ENCODE assay signal across 8 mouse cellular contexts in genomic region chr10:106585476-106586080, GRCm38 (mm10).
A peak's percentile ranks its signal among the peaks of the same experiment; 100 is the strongest.
DNase-seq lines count a peak whose midpoint lies in the region; ATAC-seq and TF ChIP-seq lines count a peak whose summit lies in the region.

No protein-coding gene starts in this region.

- H3K4me2 ChIP-seq in kidney, embryonic 14.5 days (replicated peaks; ENCODE audit: low read depth, low read length): no peak overlapping the region
- H3K4me2 ChIP-seq in heart, postnatal 0 days (ENCODE audit: low read depth, low read length): peak overlapping the region; percentile 15; the same call in 1 of the 2 replicates
- no peak overlapping the region for H3K4me2 ChIP-seq in limb, embryonic 13.5 days (replicated peaks)

- no peak overlapping the region for H3K9ac ChIP-seq in kidney, embryonic 14.5 days (ENCODE audit: low read depth, low read length)
- no peak overlapping the region for H3K9ac ChIP-seq in ES-Bruce4 (ENCODE audit: low read depth, poor library complexity, severe bottlenecking)
- H3K9ac ChIP-seq in heart, postnatal 0 days (replicated peaks; ENCODE audit: low read depth, low read length): no peak overlapping the region
- H3K9ac ChIP-seq in limb, embryonic 13.5 days: no peak overlapping the region

- no peak overlapping the region for H3K27ac ChIP-seq in kidney, embryonic 14.5 days (ENCODE audit: low read depth, low read length)
- H3K27ac ChIP-seq in ES-Bruce4 (ENCODE audit: insufficient read depth, low read length): no peak overlapping the region
- H3K27ac ChIP-seq in heart, postnatal 0 days (ENCODE audit: low read depth): no peak overlapping the region
- H3K27ac ChIP-seq in limb, embryonic 13.5 days: no peak overlapping the region

- TF ChIP-seq POLR2A in ES-Bruce4 (IDR thresholded peaks at IDR 0.05; ENCODE audit: insufficient read depth, low read length): no peak

- TF ChIP-seq CTCF in ES-Bruce4 (IDR thresholded peaks at IDR 0.05; ENCODE audit: low read depth, low read length): peak; percentile 8
- TF ChIP-seq CTCF in heart, postnatal 0 days (IDR thresholded peaks at IDR 0.05; ENCODE audit: low read depth): peak; percentile 75

- 5% methylated on average over 4 of the region's 4 CpGs for WGBS in kidney, embryonic 14.5 days
- WGBS in heart, postnatal 0 days: 4% methylated on average over 4 of the region's 4 CpGs
- 3% methylated on average over 4 of the region's 4 CpGs for whole genome bisulfite sequencing in limb, embryonic 13.5 days

- TF ChIP-seq EP300 in ES-Bruce4 (IDR thresholded peaks at IDR 0.05; ENCODE audit: insufficient read depth, low read depth, low read length): no peak
- no peak for TF ChIP-seq EP300 in heart, postnatal 0 days (IDR thresholded peaks at IDR 0.05; ENCODE audit: low read depth)

- ATAC-seq in kidney, embryonic 14.5 days (ENCODE audit: low FRiP score, low TSS enrichment): no peak
- ATAC-seq in heart, postnatal 0 days (ENCODE audit: insufficient read depth, low read depth): no peak
- peak; percentile 54; the same call in 1 of the 2 replicates for ATAC-seq in limb, embryonic 13.5 days (ENCODE audit: low FRiP score, low read depth)

- H3K4me1 ChIP-seq in kidney, embryonic 14.5 days (ENCODE audit: control insufficient read depth, insufficient read depth, low read length): no peaks in the 10 kb centered on the region
- H3K4me1 ChIP-seq in ES-Bruce4 (ENCODE audit: control insufficient read depth, insufficient read depth, low read length): no peaks in the 10 kb centered on the region
- H3K4me1 ChIP-seq in heart, postnatal 0 days (ENCODE audit: control insufficient read depth, insufficient read depth): 0 out of 2 replicates have a peak, but pooled peaks cover 7% of the 10 kb centered on the region
- H3K4me1 ChIP-seq in limb, embryonic 13.5 days: no peaks in the 10 kb centered on the region

- H3K9me3 ChIP-seq in kidney, embryonic 14.5 days (ENCODE audit: control insufficient read depth, low read length): no peaks in the 10 kb centered on the region
- no peaks in the 10 kb centered on the region for H3K9me3 ChIP-seq in ES-Bruce4 (replicated peaks; ENCODE audit: control insufficient read depth, insufficient read depth, low read length, poor library complexity, severe bottlenecking)
- no peaks in the 10 kb centered on the region for H3K9me3 ChIP-seq in heart, postnatal 0 days (replicated peaks; ENCODE audit: control insufficient read depth, low read length)
- H3K9me3 ChIP-seq in limb, embryonic 13.5 days: no peaks in the 10 kb centered on the region

- H3K27me3 ChIP-seq in kidney, embryonic 14.5 days (ENCODE audit: control insufficient read depth, insufficient read depth, low read length): no peaks in the 10 kb centered on the region
- no peaks in the 10 kb centered on the region for H3K27me3 ChIP-seq in ES-Bruce4 (ENCODE audit: control insufficient read depth, insufficient read depth, low read length, poor library complexity, severe bottlenecking)
- no peaks in the 10 kb centered on the region for H3K27me3 ChIP-seq in heart, postnatal 0 days (ENCODE audit: control insufficient read depth, insufficient read depth, low read length)
- no peaks in the 10 kb centered on the region for H3K27me3 ChIP-seq in limb, embryonic 13.5 days

- no peaks in the 10 kb centered on the region for H3K36me3 ChIP-seq in kidney, embryonic 14.5 days (ENCODE audit: control insufficient read depth, insufficient read depth, low read length)
- H3K36me3 ChIP-seq in ES-Bruce4 (ENCODE audit: control insufficient read depth, insufficient read depth, low read length, poor library complexity, severe bottlenecking): no peaks in the 10 kb centered on the region
- H3K36me3 ChIP-seq in heart, postnatal 0 days (replicated peaks; ENCODE audit: control insufficient read depth, insufficient read depth, low read length): no peaks in the 10 kb centered on the region
- H3K36me3 ChIP-seq in limb, embryonic 13.5 days: no peaks in the 10 kb centered on the region

- peak; percentile 3 for DNase-seq in kidney, adult 18-20 months
- DNase-seq in cerebellum, adult 18-20 months: peak; percentile 43 to 66
- DNase-seq in heart, postnatal 0 days (ENCODE audit: low spot score): peak; percentile 56
- DNase-seq in retina, postnatal 7 days (ENCODE audit: low read depth, low spot score): peak; percentile 53
- no peak for DNase-seq in T-cell, adult 2 months (ENCODE audit: low spot score)

- H3K4me3 ChIP-seq in kidney, embryonic 14.5 days (ENCODE audit: low read length): no peak overlapping the region
- H3K4me3 ChIP-seq in ES-Bruce4 (ENCODE audit: low read depth, low read length): no peak overlapping the region
- no peak overlapping the region for H3K4me3 ChIP-seq in heart, postnatal 0 days (ENCODE audit: low read depth, low read length)
- H3K4me3 ChIP-seq in limb, embryonic 13.5 days: no peak overlapping the region
